Mouse (Mus musculus) activated CD4-positive, CD25-positive, alpha-beta regulatory T cell (primary cell): ENCODE data around the gene St3gal5. TPM values are rescaled to one million over a fixed set of nuclear protein-coding genes. Genes with fewer than 3 reads are reported as not detected.

Experiments
- polyA plus RNA-seq, 2 experiments: library from polyadenylated mRNA; unstranded; fragments of 100-300 nt; shearing (Covaris generic); gene quantifications; one replicate each; pipeline ENCODE4 v1.2.1; 2017

Gene St3gal5
- 1 to 10 TPM; 3.8 to 7.4 TPM for polyA plus RNA-seq

DNA sequence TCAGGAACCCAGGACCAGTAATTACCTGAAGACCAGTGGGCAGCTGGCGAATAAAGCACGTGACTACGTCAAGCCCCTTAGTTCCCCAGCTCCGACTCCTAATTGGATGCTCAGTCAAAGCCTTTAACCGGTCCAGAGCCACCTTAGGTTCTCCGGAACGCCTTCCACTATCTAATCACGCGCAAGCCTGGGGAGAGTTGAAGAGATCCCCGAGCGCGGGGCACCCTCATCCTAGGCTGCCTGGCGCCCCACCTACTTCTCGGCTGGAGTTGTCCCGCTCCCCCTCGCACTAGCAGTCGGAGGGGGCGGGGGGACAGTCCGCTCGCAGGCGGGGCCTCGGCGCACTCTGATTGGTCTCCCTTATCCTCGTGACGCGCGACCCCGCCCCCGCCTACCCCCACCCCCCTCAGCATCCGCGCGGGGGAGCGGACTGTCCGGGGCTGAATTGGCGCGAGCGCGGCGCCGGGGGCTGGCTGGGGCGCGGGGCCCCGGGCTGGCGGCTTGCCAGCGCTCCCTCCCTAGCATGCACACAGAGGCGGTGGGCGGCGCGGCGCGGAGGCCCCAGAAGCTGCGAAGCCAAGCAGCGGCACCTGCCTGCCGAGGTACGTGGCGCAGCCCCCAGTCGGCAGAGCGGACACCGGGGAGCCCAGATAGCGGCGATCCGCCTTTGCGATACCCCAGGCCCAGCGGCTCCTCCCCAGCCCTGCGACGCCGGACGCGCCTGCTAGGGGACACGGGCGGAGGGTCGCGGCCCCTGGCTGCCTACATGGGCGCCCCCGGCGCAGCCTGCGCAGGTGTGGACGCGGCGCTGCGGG, at the start of gene St3gal5:
TSS of gene St3gal5 (plus strand) at position 412 of the 815 bp plus-strand sequence.

Other genes starting within 250 kb of the St3gal5 start
- gene Ptcd3, start 188.8 kb upstream of the St3gal5 start, polyA plus RNA-seq, result 10 to 100 TPM; 59.4 to 76.0 TPM
- gene Polr1a, start 188.5 kb upstream of the St3gal5 start, polyA plus RNA-seq, result 10 to 100 TPM; 25.9 to 27.4 TPM
- not detected for gene Atoh8, start 138.0 kb downstream of the St3gal5 start, polyA plus RNA-seq
- not detected for gene Sftpb, start 207.0 kb downstream of the St3gal5 start, polyA plus RNA-seq
- gene Usp39, start 247.6 kb downstream of the St3gal5 start, polyA plus RNA-seq, result 10 to 100 TPM; 40.0 to 40.9 TPM
- gene 0610030E20Rik, start 249.7 kb downstream of the St3gal5 start, polyA plus RNA-seq, result 10 to 100 TPM; 41.5 to 48.8 TPM